ENCODE assay signal across 8 mouse cellular contexts in the genomic region with DNA sequence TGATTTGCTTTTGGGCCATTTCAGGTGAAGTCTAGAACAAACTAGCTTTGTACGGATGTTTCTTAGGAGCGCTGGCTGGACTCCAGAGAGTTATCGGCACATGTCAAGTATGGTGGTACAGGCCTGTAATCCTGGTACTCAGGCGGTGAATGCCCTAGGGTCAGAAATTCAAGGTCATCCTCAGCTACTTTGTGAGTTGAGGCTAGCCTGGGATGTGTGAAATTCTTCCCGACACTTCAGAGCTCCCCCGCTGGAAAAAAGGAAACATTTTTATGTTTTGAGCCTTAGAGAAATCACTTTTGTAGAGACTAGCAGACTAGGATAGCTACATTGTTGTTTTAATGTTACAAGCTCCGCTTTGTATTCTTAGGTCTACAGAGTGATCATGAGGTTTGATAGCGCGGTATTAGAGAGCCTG. TPM values are rescaled to one million over a fixed set of nuclear protein-coding genes. Genes with fewer than 3 reads are reported as not detected.
A peak's percentile ranks its signal among the peaks of the same experiment; 100 is the strongest.
DNase-seq lines count a peak whose midpoint lies in the region; ATAC-seq lines count a peak whose summit lies in the region.

No protein-coding gene starts in this region.

- no peaks in the 10 kb centered on the region for H3K27me3 ChIP-seq in hindbrain, embryonic 16.5 days (replicated peaks; ENCODE audit: control insufficient read depth, insufficient read depth, low read length)
- no peaks in the 10 kb centered on the region for H3K27me3 ChIP-seq in midbrain, embryonic 12.5 days

- no peak for ATAC-seq in hindbrain, embryonic 16.5 days
- ATAC-seq in midbrain, embryonic 12.5 days (ENCODE audit: low FRiP score, low read depth) = no peak

- peak overlapping the region; percentile 73 for H3K9ac ChIP-seq in hindbrain, embryonic 16.5 days (ENCODE audit: low read depth, low read length)
- H3K9ac ChIP-seq in midbrain, embryonic 12.5 days (replicated peaks) = 0 out of 2 replicates have a peak overlapping the region, but pooled peaks have one; percentile 68

- H3K4me3 ChIP-seq in hindbrain, embryonic 16.5 days (ENCODE audit: low read length) = peak overlapping the region; percentile 73
- H3K4me3 ChIP-seq in midbrain, embryonic 12.5 days = peak overlapping the region; percentile 57

- H3K36me3 ChIP-seq in hindbrain, embryonic 16.5 days (ENCODE audit: control insufficient read depth, insufficient read depth, low read length) = no peaks in the 10 kb centered on the region
- no peaks in the 10 kb centered on the region for H3K36me3 ChIP-seq in midbrain, embryonic 12.5 days

- H3K27ac ChIP-seq in hindbrain, embryonic 16.5 days (ENCODE audit: low read depth, low read length) = no peak overlapping the region
- no peak overlapping the region for H3K27ac ChIP-seq in midbrain, embryonic 12.5 days (replicated peaks)

- H3K4me2 ChIP-seq in hindbrain, embryonic 16.5 days (ENCODE audit: low read length) = peak overlapping the region; percentile 69
- H3K4me2 ChIP-seq in midbrain, embryonic 12.5 days (replicated peaks) = peak overlapping the region; percentile 70

- H3K9me3 ChIP-seq in hindbrain, embryonic 16.5 days (ENCODE audit: control insufficient read depth, low read length) = no peaks in the 10 kb centered on the region
- H3K9me3 ChIP-seq in midbrain, embryonic 12.5 days = no peaks in the 10 kb centered on the region

- WGBS in hindbrain, embryonic 16.5 days = 85% methylated on average over 9 of the region's 9 CpGs
- WGBS in midbrain, embryonic 12.5 days = 90% methylated on average over 9 of the region's 9 CpGs

- intact Hi-C loops in left cerebral cortex, postnatal 4 days (cut with DNase I) = loop anchor here (5.0 kb wide), 1 partner anchor 106 kb away; a partner anchor contains a TSS
- intact Hi-C loops in left cerebral cortex, postnatal 10 days (cut with DNase I) = loop anchor here (5.0 kb wide), 1 partner anchor 106 kb away; a partner anchor contains a TSS

- peak; percentile 6 for DNase-seq in left cerebral cortex, postnatal 4 days
- no peak for DNase-seq in left cerebral cortex, postnatal 10 days (ENCODE audit: extremely low spot score in 1 of 2, low spot score in 2 of 2)
- DNase-seq in cerebellum, postnatal 14 days = peak; percentile 31 to 40
- DNase-seq in gastrocnemius, adult 18-20 months (ENCODE audit: low spot score) = no peak
- no peak for DNase-seq in embryo, embryonic 10.5 days (ENCODE audit: low spot score)
- no peak for DNase-seq in thymus, adult 18-20 months

- peaks cover 20% of the 10 kb centered on the region for H3K4me1 ChIP-seq in hindbrain, embryonic 16.5 days (ENCODE audit: control insufficient read depth, insufficient read depth, low read depth, low read length)
- peaks cover 24% of the 10 kb centered on the region for H3K4me1 ChIP-seq in midbrain, embryonic 12.5 days

RNA-seq across cellular contexts. Expression of a gene that starts 1.1 kb away (rescaled TPM):
- total RNA-seq in left cerebral cortex, postnatal 4 days (2021) = 10 to 100 TPM; 74.3 to 83.4 TPM
- 10 to 100 TPM; 77.9 to 92.8 TPM for total RNA-seq in left cerebral cortex, postnatal 10 days (2021)
- 91.2 and 98.6 TPM in 2 replicates for polyA plus RNA-seq in hindbrain, embryonic 16.5 days (2015; fragmentation: Nextera tagmentation; extraction: Ambion mirVana)
- polyA plus RNA-seq in midbrain, embryonic 12.5 days (2016; fragmentation: Nextera tagmentation; extraction: Ambion mirVana) = 129 and 131 TPM in 2 replicates
- total RNA-seq in gastrocnemius, adult 18-20 months (2021) = 100 to 1,000 TPM; 108 to 112 TPM

Comparison
In these comparisons a context has a peak if more than half of its experiments do, and no peak if none do; other contexts are left out.
1. DNase-seq: peak in left cerebral cortex, postnatal 4 days (single experiment) and cerebellum, postnatal 14 days (2 of 2); none in left cerebral cortex, postnatal 10 days (0 of 2), gastrocnemius, adult 18-20 months (single experiment), embryo, embryonic 10.5 days (single experiment) and thymus, adult 18-20 months (0 of 2).